Mouse (Mus musculus) ZHBTc4 (cell line): ENCODE results near the gene Ermard.

Source experiments
- DNase-seq: peaks from one replicate; pipeline ENCODE4 v3.0.0-alpha.2; 2011; ENCODE audit warnings: low read depth, low spot score

The Ermard gene

GRCm38 (mm10) chr17:15120096-15120495 lies 79.1 kb downstream of the Ermard start:
- no peak for DNase-seq

DNA sequence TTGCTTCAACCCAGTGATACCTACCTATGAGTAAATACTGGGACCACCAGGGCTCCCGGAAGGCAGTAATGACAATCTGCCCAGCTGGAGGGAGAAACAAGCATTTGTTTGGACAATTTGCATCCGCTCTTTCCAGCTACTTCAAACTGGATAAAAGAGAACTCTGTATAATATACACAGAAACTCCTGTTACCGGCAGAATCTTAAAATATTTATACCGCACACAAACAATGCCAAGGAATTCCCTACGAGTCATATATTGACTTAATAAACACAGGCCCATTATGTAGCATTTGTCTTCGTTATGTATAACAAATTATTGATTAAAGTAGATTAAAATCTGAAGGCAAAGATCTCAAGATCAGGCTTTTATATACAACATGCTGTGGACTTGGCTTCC lies 79.6 kb downstream of the Ermard start:
- no peak for DNase-seq

DNA sequence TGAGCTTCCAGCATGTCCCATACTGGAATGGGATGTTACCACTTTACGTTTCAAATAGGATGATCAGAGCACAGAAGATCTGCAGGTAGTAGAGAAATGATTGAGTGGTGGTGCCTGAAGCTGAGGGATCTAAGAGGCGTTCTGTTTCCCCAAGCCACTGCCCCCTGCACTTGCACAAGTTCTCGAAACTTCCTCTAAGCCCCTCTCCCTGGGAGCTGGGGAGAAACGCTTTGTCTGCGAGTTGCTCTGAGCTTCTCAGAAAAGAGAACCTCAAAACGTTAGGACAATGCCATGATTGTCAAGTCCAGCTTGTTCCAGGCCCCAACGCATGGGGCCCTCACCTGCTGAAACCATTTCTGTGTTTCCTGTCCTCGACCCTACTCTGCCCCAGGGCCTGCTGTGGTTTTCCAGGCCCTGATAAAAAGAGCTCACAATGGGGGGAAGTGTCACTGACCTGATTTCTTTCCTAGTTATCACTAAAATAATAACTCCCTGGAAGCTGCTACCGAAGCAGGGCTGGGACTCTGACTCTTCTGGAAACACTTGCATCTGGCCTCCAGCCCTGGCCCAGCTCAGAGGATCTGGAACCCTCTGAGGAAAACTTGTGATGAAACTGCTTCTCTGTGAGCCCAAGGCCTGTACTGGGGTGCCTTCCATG lies 88.8 kb downstream of the Ermard start:
- DNase-seq: no peak

DNA sequence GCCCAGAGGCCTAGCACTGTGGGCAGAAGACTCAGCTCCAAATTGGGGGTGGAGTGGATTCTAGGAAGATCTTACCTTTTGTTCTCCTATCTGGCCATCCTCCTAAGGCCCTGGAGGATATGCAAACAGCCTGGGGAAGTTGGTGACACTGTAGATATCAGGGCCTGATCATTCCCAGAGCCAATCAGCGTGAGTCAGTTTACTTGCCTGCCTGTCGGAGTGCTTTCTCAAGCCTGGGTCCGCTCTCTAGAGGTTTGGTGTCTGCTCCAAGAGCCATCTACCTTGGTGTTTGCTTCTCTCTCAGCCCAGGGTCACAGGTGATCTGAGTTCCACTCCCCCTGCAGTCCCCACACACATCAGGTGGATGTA lies 89.3 kb downstream of the Ermard start:
- DNase-seq: no peak

DNA sequence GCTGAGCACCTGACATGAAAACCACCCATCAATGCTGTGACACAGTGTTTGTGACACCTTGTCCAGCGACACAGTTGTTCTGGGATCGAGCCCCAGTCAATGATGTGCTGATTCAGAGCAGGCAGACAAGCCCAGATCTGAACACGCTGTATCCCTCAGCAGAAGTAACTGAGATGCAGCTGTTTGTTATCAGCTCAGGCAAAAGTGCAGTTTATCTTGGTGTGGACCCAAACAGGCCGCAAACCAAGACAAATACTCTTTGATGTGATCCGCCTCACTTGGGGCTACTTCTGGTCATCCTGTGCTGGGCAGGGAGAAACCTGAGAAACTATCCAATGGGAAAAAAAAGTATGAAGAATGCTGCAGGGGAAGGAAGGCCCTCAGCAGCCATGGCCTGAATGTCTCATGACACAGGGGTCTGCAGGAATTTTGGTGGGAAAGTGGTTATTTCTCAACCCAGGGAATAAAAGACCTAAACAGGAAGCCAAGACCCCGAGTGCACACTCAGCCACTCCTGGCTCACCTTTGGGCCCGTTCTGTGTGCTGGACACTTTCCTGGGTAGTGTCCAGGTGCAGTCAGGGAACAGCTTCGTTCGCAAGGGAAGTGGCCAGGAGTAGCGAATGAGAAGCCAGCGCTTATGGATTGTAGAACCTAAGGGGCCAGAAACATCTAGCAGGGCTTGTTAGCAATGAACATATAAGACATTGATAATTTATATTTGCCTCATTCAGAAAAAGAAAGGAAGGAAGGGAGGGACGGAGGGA lies 94.1 kb downstream of the Ermard start:
- DNase-seq: no peak

- DNase-seq: no peak
These were observed 96.4 kb downstream of the Ermard start for GRCm38 (mm10) chr17:15137443-15137842.
